Mouse (Mus musculus) embryonic fibroblast, embryonic 13.5 days (primary cell): Measurements from ENCODE around the gene Majin.

Source experiments
- CTCF ChIP-seq: IDR thresholded peaks from 2 replicates; pipeline ENCODE4 v1.5.1; 2011; ENCODE audit warnings: mild to moderate bottlenecking, control low read depth, low read length, moderate library complexity, borderline replicate concordance; ENCODE audit not compliant: insufficient read depth
- POLR2A ChIP-seq: IDR thresholded peaks from 2 replicates; pipeline ENCODE4 v1.6.1; 2011; ENCODE audit warnings: low read depth, mild to moderate bottlenecking, control low read depth, low read length, moderate library complexity

- TF ChIP-seq POLR2A, result no peak
- TF ChIP-seq CTCF, result no peak
Observed at GRCm38 (mm10) chr19:6182534-6182933, 1.7 kb upstream of the Majin start.
